Mouse (Mus musculus) heart, embryonic 11.5 days (tissue): ENCODE data around the gene Vmn1r1. TPM values are rescaled to one million over a fixed set of nuclear protein-coding genes. Genes with fewer than 3 reads are reported as not detected.

Source experiments
- ATAC-seq: fragments of 200-750 bp; cut with Nextera tagmentation; replicated peaks from 2 replicates; pipeline ENCODE4 v1.8.0; 2017; ENCODE audit warnings: moderate library complexity; ENCODE audit not compliant: insufficient number of reproducible peaks, low FRiP score, low TSS enrichment
- H3K27ac ChIP-seq: fragments of 300-500 bp; sonication (generic); 2 replicates; pipeline ENCODE4 v1.5.1; 2014; ENCODE audit warnings: mild to moderate bottlenecking, low read depth, low read length
- H3K27me3 ChIP-seq: fragments of 300-500 bp; sonication (generic); 2 replicates; pipeline ENCODE4 v1.6.1; 2014; ENCODE audit warnings: mild to moderate bottlenecking, low read length, mixed read lengths; ENCODE audit not compliant: control insufficient read depth, insufficient read depth
- H3K36me3 ChIP-seq: fragments of 300-500 bp; sonication (generic); 2 replicates; pipeline ENCODE4 v1.6.1; 2014; ENCODE audit warnings: mild to moderate bottlenecking, low read length, moderate library complexity, mixed read lengths; ENCODE audit not compliant: control insufficient read depth, insufficient read depth
- H3K4me1 ChIP-seq: fragments of 300-500 bp; sonication (generic); 2 replicates; pipeline ENCODE4 v1.6.1; 2014; ENCODE audit warnings: low read length; ENCODE audit not compliant: control insufficient read depth, insufficient read depth
- H3K4me2 ChIP-seq: fragments of 300-500 bp; sonication (generic); 2 replicates; pipeline ENCODE4 v1.6.1; 2014; ENCODE audit warnings: mild to moderate bottlenecking, moderate library complexity
- H3K4me3 ChIP-seq: fragments of 300-500 bp; sonication (generic); 2 replicates; pipeline ENCODE4 v1.5.1; 2014; ENCODE audit warnings: low read depth, low read length
- H3K9ac ChIP-seq: fragments of 300-500 bp; sonication (generic); 2 replicates; pipeline ENCODE4 v1.6.1; 2014; ENCODE audit warnings: mild to moderate bottlenecking, low read depth, low read length, moderate library complexity
- H3K9me3 ChIP-seq: fragments of 300-500 bp; sonication (generic); replicated peaks from 2 replicates; pipeline ENCODE4 v1.6.1; 2016; ENCODE audit warnings: low read length; ENCODE audit not compliant: control insufficient read depth
- WGBS: fragments of 180-500 bp; shearing (Covaris S2); extraction: QIAGEN DNeasy Blood & Tissue Kit; methylation state at CpG from one replicate; pipeline ENCODE4 v1.1.7; 2014; ENCODE audit not compliant: insufficient replicate concordance; 5-methylcytosine and 5-hydroxymethylcytosine counted together
- polyA plus RNA-seq: library from polyadenylated mRNA; unstranded; fragments of >200 nt; fragmentation: Nextera tagmentation; extraction: Ambion mirVana; gene quantifications from 2 replicates; pipeline ENCODE4 v1.2.1, GENCODE M21; 2014

Vmn1r1 gene
- polyA plus RNA-seq, 1 experiment from 2014 or later = not detected

DNA sequence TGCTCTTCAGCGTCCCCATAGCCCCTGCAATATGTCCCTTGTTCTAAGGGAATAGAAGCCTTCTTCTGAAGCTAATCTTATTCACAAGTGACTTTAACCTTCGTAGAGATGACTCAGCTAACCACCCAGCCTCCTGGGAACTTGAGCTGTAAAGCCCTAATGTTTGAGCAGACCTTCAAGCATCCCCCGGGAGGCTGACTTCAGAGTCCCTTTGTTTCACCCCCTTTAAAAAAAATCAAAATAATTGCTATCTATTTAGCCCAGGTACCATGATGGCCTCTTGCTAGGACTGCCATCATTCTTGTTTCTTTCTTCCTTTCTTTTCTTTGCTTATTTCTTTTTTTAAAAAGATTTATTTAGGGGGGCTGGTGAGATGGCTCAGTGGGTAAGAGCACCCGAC lies 41.9 kb downstream of the Vmn1r1 start:
- Histone ChIP-seq H3K27ac (no peak overlapping the region), H3K9me3 (no peaks in the 10 kb centered on the region), H3K27me3 (no peaks in the 10 kb centered on the region), H3K4me2 (no peak overlapping the region), H3K4me3 (no peak overlapping the region), H3K36me3 (no peaks in the 10 kb centered on the region), H3K9ac (no peak overlapping the region), H3K4me1 (peaks cover 5% of the 10 kb centered on the region)
- WGBS = 75% methylated on average over 4 of the region's 4 CpGs
- ATAC-seq = no peak

DNA sequence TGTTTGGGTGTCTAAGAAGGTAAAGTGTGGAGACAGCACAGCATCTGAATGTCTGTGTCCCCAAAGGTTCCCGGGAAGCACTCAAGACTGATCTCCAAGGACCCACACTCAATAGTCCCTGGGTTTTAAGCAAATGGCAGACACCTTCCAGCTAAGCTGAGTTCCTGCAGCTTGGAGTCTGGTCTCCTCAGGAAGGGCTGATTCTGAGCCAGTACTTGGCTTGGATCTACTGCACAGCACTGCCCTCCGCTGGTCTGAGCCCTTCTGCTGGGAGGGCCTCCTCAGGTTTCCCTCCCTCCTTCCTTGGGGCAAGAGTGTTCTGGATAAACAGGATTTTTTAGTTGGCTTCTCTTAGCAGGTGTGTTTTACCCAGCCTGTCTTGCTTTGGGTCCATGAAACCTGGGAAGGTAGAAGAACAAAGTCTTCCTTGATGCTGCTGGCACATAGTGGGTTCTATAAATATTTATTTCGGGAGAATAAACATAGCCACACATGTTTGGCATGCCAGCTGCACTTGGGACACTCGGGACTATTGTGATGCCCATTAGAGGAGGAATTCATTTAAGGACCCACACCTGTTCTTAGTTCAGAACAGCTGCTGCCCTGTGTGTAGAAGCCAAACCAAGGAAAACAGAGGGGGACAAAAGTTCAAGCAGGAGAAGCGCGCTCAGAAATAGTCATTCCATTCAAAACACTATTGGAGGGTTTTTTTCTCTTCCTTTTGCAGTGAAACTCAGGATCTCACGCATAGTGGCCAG lies 48.5 kb downstream of the Vmn1r1 start:
- WGBS = 46% methylated on average over 7 of the region's 7 CpGs
- no peak overlapping the region for H3K27ac ChIP-seq
- peaks cover 16% of the 10 kb centered on the region for H3K4me1 ChIP-seq
- no peak for ATAC-seq
- no peaks in the 10 kb centered on the region for H3K9me3 ChIP-seq
- H3K4me2 ChIP-seq = no peak overlapping the region
- H3K27me3 ChIP-seq = no peaks in the 10 kb centered on the region
- no peak overlapping the region for H3K4me3 ChIP-seq
- H3K9ac ChIP-seq = no peak overlapping the region
- H3K36me3 ChIP-seq = no peaks in the 10 kb centered on the region

DNA sequence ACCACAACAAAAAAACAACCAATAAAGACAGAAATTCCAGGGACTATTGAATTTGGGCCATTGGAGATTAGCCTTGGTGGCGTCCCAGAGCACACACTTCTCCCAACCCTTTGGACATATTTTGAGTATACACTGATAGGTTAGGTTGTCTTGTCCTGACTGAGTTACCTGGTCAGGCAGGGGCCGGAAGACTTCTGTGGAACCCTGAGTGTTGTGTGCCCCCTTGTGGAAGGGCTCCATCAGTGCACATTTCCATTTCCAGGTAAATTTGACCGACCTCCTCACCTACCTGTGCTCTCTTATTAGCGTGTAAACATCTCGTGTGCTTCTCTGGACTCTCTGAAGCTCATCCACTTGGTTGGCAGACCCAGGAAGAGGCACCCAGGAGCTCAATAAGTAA lies 49.1 kb downstream of the Vmn1r1 start:
- H3K4me1 ChIP-seq = peaks cover 20% of the 10 kb centered on the region
- no peaks in the 10 kb centered on the region for H3K9me3 ChIP-seq
- 12% methylated on average over 5 of the region's 5 CpGs for WGBS
- no peaks in the 10 kb centered on the region for H3K36me3 ChIP-seq
- no peak overlapping the region for H3K4me2 ChIP-seq
- H3K9ac ChIP-seq = no peak overlapping the region
- no peak overlapping the region for H3K4me3 ChIP-seq
- no peaks in the 10 kb centered on the region for H3K27me3 ChIP-seq
- H3K27ac ChIP-seq = no peak overlapping the region
- no peak for ATAC-seq

DNA sequence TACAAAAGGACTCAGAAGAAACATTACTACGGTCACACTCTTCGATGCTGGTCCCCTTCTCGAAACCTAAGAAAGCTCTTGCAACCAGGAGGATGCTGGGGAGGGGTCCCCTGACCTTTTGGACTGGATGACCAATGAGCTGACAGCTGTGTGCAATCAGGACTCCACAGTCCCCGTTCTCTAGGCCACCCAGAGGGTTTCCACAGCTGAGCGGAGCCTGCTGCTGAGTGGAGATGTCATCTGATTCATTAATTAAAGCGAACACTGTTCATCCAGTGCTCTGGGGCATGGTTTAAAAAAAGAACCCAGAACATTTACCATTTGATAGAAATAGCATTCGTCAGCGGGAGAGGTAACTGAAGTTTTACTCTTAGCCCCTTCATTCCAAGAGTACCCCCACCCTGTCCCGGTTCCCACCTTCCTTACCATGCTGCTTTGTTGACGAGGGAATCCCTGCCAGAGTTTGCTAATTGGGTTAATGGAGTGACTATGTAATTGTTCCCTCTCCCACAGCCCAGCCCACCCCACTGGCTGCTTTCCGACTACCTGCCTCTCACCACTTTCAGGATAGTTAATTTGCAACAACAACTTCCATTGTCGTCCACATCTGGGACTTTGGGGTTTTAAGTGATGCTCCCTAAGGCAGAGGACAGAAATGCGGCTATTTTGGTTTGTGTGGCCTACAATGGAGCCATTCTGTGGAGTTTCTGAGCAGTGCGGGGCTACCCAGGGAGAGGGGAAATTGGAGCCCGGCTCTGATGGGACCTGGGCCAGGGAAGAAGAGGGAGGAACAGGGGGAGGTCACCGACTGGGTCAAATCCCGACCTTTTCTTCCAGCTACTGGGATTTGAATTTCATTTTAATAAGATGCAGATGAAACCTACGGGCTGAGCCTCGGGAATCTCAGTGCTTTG lies 50.4 kb downstream of the Vmn1r1 start:
- no peak overlapping the region for H3K9ac ChIP-seq
- H3K36me3 ChIP-seq = no peaks in the 10 kb centered on the region
- H3K4me1 ChIP-seq = peaks cover 20% of the 10 kb centered on the region
- H3K9me3 ChIP-seq = no peaks in the 10 kb centered on the region
- no peak overlapping the region for H3K4me3 ChIP-seq
- no peak for ATAC-seq
- 48% methylated on average over 19 of the region's 19 CpGs for WGBS
- no peak overlapping the region for H3K4me2 ChIP-seq
- no peaks in the 10 kb centered on the region for H3K27me3 ChIP-seq
- H3K27ac ChIP-seq = no peak overlapping the region

DNA sequence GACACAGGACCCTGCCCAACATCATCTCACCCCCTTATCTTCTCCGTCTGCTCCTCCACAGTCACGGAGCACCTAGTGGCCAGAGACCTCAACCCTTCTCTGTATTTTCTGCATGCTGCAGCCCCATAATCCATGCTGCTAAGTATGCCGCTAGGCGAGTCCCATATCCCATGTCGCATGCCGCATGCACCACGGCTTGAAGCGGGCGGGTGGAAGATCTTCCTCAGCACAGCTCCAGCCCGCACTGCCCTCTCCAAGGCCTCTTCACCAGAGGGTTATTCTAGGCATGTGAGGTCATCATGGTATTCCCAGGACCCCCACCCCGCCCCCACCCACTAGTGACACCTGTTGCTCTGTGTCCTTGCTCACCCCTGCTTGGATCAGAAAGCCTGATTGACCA lies 51.2 kb downstream of the Vmn1r1 start:
- H3K9ac ChIP-seq = no peak overlapping the region
- no peak for ATAC-seq

DNA sequence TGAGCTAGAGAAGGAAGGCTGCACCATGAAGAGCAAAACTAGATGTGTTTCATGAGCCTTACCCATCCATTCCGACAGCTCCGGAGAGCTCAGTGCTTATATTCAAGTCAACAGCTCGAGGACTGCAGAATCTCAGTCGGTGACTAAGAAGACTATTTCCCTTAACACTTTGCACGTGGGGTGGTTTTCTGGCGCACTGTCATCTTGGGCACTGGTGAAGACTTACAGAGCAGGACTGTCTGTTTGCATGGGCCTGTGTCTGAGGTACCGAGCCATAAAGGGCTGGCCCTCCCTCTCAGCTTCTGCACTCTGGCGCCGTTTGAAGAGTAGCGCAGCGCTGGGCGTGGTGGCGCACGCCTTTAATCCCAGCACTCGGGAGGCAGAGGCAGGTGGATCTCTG lies 51.9 kb downstream of the Vmn1r1 start:
- Histone ChIP-seq H3K36me3 (no peaks in the 10 kb centered on the region), H3K9ac (no peak overlapping the region), H3K4me2 (no peak overlapping the region), H3K4me3 (no peak overlapping the region), H3K27ac (no peak overlapping the region), H3K4me1 (peaks cover 26% of the 10 kb centered on the region), H3K9me3 (no peaks in the 10 kb centered on the region), H3K27me3 (no peaks in the 10 kb centered on the region)
- no peak for ATAC-seq
- 84% methylated on average over 15 of the region's 15 CpGs for WGBS

More for the DNA sequence above, 51.2 kb downstream of the Vmn1r1 start:
- Histone ChIP-seq H3K4me2 (no peak overlapping the region), H3K4me3 (no peak overlapping the region), H3K27me3 (no peaks in the 10 kb centered on the region), H3K9me3 (no peaks in the 10 kb centered on the region), H3K36me3 (no peaks in the 10 kb centered on the region), H3K27ac (no peak overlapping the region), H3K4me1 (peaks cover 23% of the 10 kb centered on the region)
- WGBS = 77% methylated on average over 11 of the region's 11 CpGs

DNA sequence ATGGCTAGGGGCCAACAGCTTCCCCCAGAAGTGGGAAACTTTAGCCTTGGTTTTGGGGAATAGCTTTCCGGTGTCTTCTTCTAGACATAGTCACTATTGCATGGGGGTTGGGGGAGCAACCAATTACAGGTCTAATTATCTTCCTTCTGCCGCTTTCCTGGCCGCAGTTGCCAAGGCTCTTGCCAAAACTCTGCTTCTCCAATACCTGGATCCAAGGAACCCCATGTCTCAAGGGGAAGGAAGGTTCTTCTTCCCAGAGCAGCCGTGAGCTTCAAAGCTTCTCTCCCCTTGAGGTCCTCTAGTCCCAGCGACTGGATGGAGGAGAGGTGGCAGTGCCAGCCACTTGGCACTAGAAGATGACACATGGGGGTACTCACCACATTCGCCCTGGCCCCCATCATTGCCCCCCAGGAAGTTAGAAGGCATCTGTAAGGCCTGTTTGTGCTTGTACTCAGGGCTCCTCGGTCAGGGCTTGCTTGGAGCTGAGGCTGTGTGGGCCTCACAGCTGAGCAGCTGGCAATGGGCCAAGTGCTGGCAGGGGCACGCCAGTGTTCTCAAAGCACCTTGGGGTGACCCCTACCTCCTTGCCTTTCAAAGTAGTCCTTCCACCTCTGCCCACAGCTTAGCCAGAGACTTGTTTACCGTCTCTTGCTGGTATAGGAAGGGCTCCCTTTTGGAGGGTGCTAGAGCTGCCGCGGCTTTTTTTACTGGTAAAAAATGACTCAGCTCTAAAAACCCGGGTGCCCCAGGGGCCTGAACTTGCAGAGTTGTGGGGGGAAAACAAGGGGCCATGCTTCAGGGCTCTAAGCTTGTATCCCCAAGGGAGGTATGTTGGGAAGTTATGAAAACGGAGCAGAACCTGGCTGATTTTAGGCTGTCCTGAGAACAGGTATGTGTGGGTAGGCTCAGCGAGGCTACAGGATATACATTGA lies 52.6 kb downstream of the Vmn1r1 start:
- Histone ChIP-seq H3K36me3 (no peaks in the 10 kb centered on the region), H3K4me3 (no peak overlapping the region), H3K27me3 (no peaks in the 10 kb centered on the region), H3K27ac (no peak overlapping the region), H3K9me3 (no peaks in the 10 kb centered on the region), H3K4me2 (no peak overlapping the region), H3K9ac (no peak overlapping the region; the same call in 1 of the 2 replicates), H3K4me1 (peaks cover 26% of the 10 kb centered on the region)
- 72% methylated on average over 14 of the region's 14 CpGs for WGBS
- peak; percentile 62 for ATAC-seq

DNA sequence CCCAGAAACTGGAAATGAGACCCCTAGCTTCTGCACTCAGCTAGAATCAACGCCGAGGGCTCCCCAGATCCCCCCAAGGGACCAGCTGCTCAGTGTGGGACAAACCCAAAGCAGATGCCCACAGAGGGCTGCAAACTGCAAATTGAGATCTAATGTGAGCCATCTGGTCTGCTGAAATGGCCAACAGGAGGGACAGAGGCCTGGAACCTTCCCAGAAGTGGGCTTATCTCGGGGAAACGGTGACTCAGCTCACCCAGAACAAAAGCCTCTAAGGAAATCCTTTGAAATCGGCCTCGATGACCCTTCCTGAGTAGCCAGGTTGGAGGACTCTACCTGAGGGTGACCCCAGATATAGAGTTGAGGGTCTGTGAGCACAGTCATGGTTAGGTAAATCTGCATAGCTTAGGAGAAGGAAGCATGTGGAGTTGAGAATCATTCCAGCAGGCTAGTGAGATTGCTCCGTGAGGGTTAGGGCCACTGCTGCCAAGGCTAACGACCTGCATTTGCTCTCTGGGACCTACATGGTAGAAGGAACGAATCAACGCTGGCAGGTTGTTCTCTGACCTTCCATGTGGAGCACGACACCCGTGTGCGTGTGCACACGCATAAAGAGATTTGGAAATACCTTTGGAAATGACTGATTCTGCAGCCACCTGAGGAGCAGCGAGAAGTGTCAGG lies 53.4 kb downstream of the Vmn1r1 start:
- Histone ChIP-seq H3K36me3 (no peaks in the 10 kb centered on the region), H3K9me3 (no peaks in the 10 kb centered on the region), H3K4me1 (peaks cover 29% of the 10 kb centered on the region), H3K4me2 (no peak overlapping the region), H3K4me3 (no peak overlapping the region), H3K27ac (no peak overlapping the region), H3K27me3 (no peaks in the 10 kb centered on the region), H3K9ac (no peak overlapping the region; the same call in 1 of the 2 replicates)
- no peak for ATAC-seq
- WGBS = 61% methylated on average over 15 of the region's 15 CpGs
